Mouse (Mus musculus) heart, postnatal 0 days (tissue): ENCODE data around the gene Med27. TPM values are rescaled to one million over a fixed set of nuclear protein-coding genes. Genes with fewer than 3 reads are reported as not detected.

Experiments
- ATAC-seq: fragments of 200-750 bp; cut with Nextera tagmentation; 2 replicates; pipeline ENCODE4 v1.8.0; 2017; ENCODE audit warnings: low read depth, moderate number of reproducible peaks, moderate library complexity; ENCODE audit not compliant: insufficient read depth
- DNase-seq: peaks from one replicate; pipeline ENCODE4 v3.0.0-alpha.2; 2016; ENCODE audit warnings: low spot score
- H3K27ac ChIP-seq: fragments of 300-500 bp; sonication (generic); 2 replicates; pipeline ENCODE4 v1.5.1; 2014; ENCODE audit warnings: low read depth, mild to moderate bottlenecking
- H3K27me3 ChIP-seq: fragments of 300-500 bp; sonication (generic); 2 replicates; pipeline ENCODE4 v1.6.1; 2014; ENCODE audit warnings: low read length, mixed read lengths; ENCODE audit not compliant: control insufficient read depth, insufficient read depth
- H3K36me3 ChIP-seq: fragments of 300-500 bp; sonication (generic); replicated peaks from 2 replicates; pipeline ENCODE4 v1.6.1; 2014; ENCODE audit warnings: low read length, mixed read lengths; ENCODE audit not compliant: control insufficient read depth, insufficient read depth
- H3K4me1 ChIP-seq: fragments of 300-500 bp; sonication (generic); 2 replicates; pipeline ENCODE4 v1.6.1; 2014; ENCODE audit warnings: antibody characterized with exemption; ENCODE audit not compliant: control insufficient read depth, insufficient read depth
- H3K4me2 ChIP-seq: fragments of 300-500 bp; sonication (generic); 2 replicates; pipeline ENCODE4 v1.6.1; 2014; ENCODE audit warnings: low read depth, mild to moderate bottlenecking, low read length, moderate library complexity
- H3K4me3 ChIP-seq: fragments of 300-500 bp; sonication (generic); 2 replicates; pipeline ENCODE4 v1.5.1; 2014; ENCODE audit warnings: low read depth, low read length
- H3K9ac ChIP-seq: fragments of 300-500 bp; sonication (generic); replicated peaks from 2 replicates; pipeline ENCODE4 v1.6.1; 2014; ENCODE audit warnings: low read depth, low read length, mixed read lengths
- H3K9me3 ChIP-seq: fragments of 300-500 bp; sonication (generic); replicated peaks from 2 replicates; pipeline ENCODE4 v1.6.1; 2016; ENCODE audit warnings: low read length; ENCODE audit not compliant: control insufficient read depth
- CTCF ChIP-seq: IDR thresholded peaks from 2 replicates; pipeline ENCODE4 v1.5.1; 2016; ENCODE audit warnings: antibody characterized with exemption, control low read depth, low read depth
- EP300 ChIP-seq: IDR thresholded peaks from 2 replicates; pipeline ENCODE4 v1.6.1; 2016; ENCODE audit warnings: antibody characterized with exemption, low read depth
- WGBS: fragments of 180-500 bp; shearing (Covaris S2); extraction: QIAGEN DNeasy Blood & Tissue Kit; methylation state at CpG from one replicate; pipeline ENCODE4 v1.1.7; 2014; 5-methylcytosine and 5-hydroxymethylcytosine counted together
- polyA plus RNA-seq: library from polyadenylated mRNA; unstranded; fragments of >200 nt; fragmentation: Nextera tagmentation; extraction: Ambion mirVana; gene quantifications from 2 replicates; pipeline ENCODE4 v1.2.1, GENCODE M21; 2015
- total RNA-seq: library from RNA; depleted of rRNA; stranded (reverse); fragments of >200 nt; gene quantifications from 2 replicates; pipeline ENCODE4 v1.2.3, GENCODE M21; 2014; ENCODE audit warnings: low replicate concordance

Med27 gene
- total and polyA plus RNA-seq, 2 experiments from 2014 or later: 26.6 to 52.6 TPM

GRCm38 (mm10) chr2:29463039-29463585 lies 116.5 kb downstream of the Med27 start:
- DNase-seq: peak; percentile 43
- no peak overlapping the region for H3K27ac ChIP-seq
- no peak overlapping the region for H3K4me3 ChIP-seq
- 53% methylated on average over 6 of the region's 6 CpGs for WGBS
- peaks cover 22% of the 10 kb centered on the region for H3K4me1 ChIP-seq
- H3K36me3 ChIP-seq: no peaks in the 10 kb centered on the region
- H3K9ac ChIP-seq: no peak overlapping the region
- H3K9me3 ChIP-seq: no peaks in the 10 kb centered on the region
- TF ChIP-seq CTCF (no peak), EP300 (no peak)
- no peaks in the 10 kb centered on the region for H3K27me3 ChIP-seq
- H3K4me2 ChIP-seq: no peak overlapping the region
- peak; percentile 50 for ATAC-seq

DNA sequence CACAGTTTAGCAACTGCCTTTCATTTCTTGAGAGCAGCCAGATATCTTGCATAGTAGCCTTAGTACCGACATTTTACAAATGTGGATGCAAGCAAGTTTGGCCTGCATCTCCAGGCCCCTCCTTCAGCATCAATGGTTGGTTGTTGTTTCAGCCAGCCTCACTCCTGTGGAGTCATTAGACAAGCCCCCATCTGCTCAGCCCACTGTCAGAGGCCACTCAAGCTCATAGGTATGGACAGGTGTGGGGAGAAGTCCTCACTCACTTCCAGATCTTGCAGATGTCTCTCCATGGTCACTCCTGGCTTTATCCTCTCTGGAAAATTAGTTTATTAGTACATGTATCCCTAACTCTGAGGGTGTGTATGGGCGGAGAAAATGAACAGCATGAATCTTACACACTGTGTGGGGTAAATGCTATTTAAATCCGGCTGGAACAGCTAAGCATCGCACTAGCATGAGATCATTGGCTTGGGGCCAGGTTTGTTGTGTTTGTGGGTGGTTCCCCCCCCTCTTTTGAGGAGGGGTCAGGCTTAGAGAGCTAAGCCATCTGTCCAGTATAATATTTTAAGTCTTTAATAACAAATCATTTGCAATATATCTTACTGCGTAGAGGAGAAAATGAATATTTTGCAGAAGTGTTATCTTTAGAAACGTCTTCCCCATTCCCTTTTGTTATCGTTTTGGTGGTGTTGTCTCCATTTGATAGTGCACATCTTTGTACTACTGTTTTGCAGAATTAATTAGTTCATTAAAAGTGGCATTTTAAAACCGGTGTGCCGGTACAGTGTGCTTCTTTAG lies 118.4 kb downstream of the Med27 start:
- TF ChIP-seq EP300: no peak
- TF ChIP-seq CTCF: no peak
- Histone ChIP-seq H3K27me3 (no peaks in the 10 kb centered on the region), H3K9me3 (no peaks in the 10 kb centered on the region), H3K4me1 (peaks cover 22% of the 10 kb centered on the region), H3K4me3 (no peak overlapping the region), H3K4me2 (no peak overlapping the region), H3K9ac (no peak overlapping the region), H3K36me3 (no peaks in the 10 kb centered on the region), H3K27ac (no peak overlapping the region)
- 62% methylated on average over 9 of the region's 9 CpGs for WGBS
- no peak for DNase-seq
- ATAC-seq: no peak

- H3K4me1 ChIP-seq: peaks cover 22% of the 10 kb centered on the region
- H3K27ac ChIP-seq: no peak overlapping the region
- WGBS: 70% methylated on average over 3 of the region's 3 CpGs
Measured at GRCm38 (mm10) chr2:29465649-29466137, 119.1 kb downstream of the Med27 start.

GRCm38 (mm10) chr2:29466396-29466795 lies 119.8 kb downstream of the Med27 start:
- peak; percentile 70 for ATAC-seq
- H3K36me3 ChIP-seq: no peaks in the 10 kb centered on the region
- peaks cover 22% of the 10 kb centered on the region for H3K4me1 ChIP-seq
- 28% methylated on average over 4 of the region's 4 CpGs for WGBS
- TF ChIP-seq EP300 (no peak), CTCF (no peak)
- peak; percentile 18 for DNase-seq
- H3K9ac ChIP-seq: no peak overlapping the region
- no peak overlapping the region for H3K27ac ChIP-seq
- no peak overlapping the region for H3K4me3 ChIP-seq
- no peaks in the 10 kb centered on the region for H3K9me3 ChIP-seq
- no peaks in the 10 kb centered on the region for H3K27me3 ChIP-seq
- H3K4me2 ChIP-seq: no peak overlapping the region

More at GRCm38 (mm10) chr2:29465649-29466137, 119.1 kb downstream of the Med27 start:
- no peak overlapping the region for H3K4me2 ChIP-seq
- no peaks in the 10 kb centered on the region for H3K27me3 ChIP-seq
- H3K9ac ChIP-seq: no peak overlapping the region
- H3K4me3 ChIP-seq: no peak overlapping the region
- H3K36me3 ChIP-seq: no peaks in the 10 kb centered on the region
- no peaks in the 10 kb centered on the region for H3K9me3 ChIP-seq
- TF ChIP-seq CTCF: no peak
- no peak for TF ChIP-seq EP300
- DNase-seq: no peak
- ATAC-seq: no peak

GRCm38 (mm10) chr2:29468517-29468936 lies 121.9 kb downstream of the Med27 start:
- Histone ChIP-seq H3K9me3 (no peaks in the 10 kb centered on the region), H3K4me3 (no peak overlapping the region), H3K9ac (no peak overlapping the region), H3K27ac (no peak overlapping the region), H3K4me1 (peaks cover 13% of the 10 kb centered on the region), H3K36me3 (no peaks in the 10 kb centered on the region), H3K4me2 (no peak overlapping the region), H3K27me3 (no peaks in the 10 kb centered on the region)
- TF ChIP-seq CTCF (no peak), EP300 (no peak)
- DNase-seq: no peak
- no peak for ATAC-seq
- WGBS: 77% methylated on average over 15 of the region's 15 CpGs
